Mouse (Mus musculus): ENCODE measurements around the gene Adgre1. TPM values are rescaled to one million over a fixed set of nuclear protein-coding genes. Genes with fewer than 3 reads are reported as not detected.
"Not testable (repeated sequence)": the region's sequence is repeated elsewhere in the genome, so short reads cannot be mapped to it uniquely, and the experiment has no call there.

Gene Adgre1
- total and polyA plus RNA-seq, 2 experiments from 2014 or later: 3.8 to 21.8 TPM

GRCm38 (mm10) chr17:57334001-57334760, 24.3 kb upstream of the Adgre1 start:
- Histone ChIP-seq H3K36me3 (ENCODE audit: insufficient read depth, low read length) (no peaks in the 10 kb centered on the region), H3K4me2 (ENCODE audit: low read depth, low read length, poor library complexity, severe bottlenecking) (0 out of 2 replicates have a peak overlapping the region, but pooled peaks have one; percentile 0), H3K4me1 (ENCODE audit: insufficient read depth, low read length) (no peaks in the 10 kb centered on the region), H3K9me3 (ENCODE audit: low read length) (no peaks in the 10 kb centered on the region), H3K4me3 (ENCODE audit: low read depth, low read length) (no peak overlapping the region), H3K27me3 (ENCODE audit: insufficient read depth, low read length) (no peaks in the 10 kb centered on the region; the same call in 1 of the 2 replicates), H3K27ac (ENCODE audit: low read depth, low read length) (no peak overlapping the region), H3K9ac (replicated peaks; ENCODE audit: low read length, poor library complexity, severe bottlenecking) (no peak overlapping the region)
- WGBS: 75% methylated on average over 9 of the region's 9 CpGs
- ATAC-seq (ENCODE audit: low FRiP score) (no peak), DNase-seq (ENCODE audit: low spot score) (no peak)
- no peak for TF ChIP-seq CTCF (IDR thresholded peaks at IDR 0.05)

- no peaks in the 10 kb centered on the region; the same call in 1 of the 2 replicates for H3K27me3 ChIP-seq (ENCODE audit: insufficient read depth, low read length)
- TF ChIP-seq CTCF (IDR thresholded peaks at IDR 0.05): peak; percentile 91
- DNase-seq (ENCODE audit: low spot score): peak; percentile 77
- WGBS: 7% methylated on average over 16 of the region's 16 CpGs
- no peaks in the 10 kb centered on the region for H3K4me1 ChIP-seq (ENCODE audit: insufficient read depth, low read length)
- H3K9me3 ChIP-seq (ENCODE audit: low read length): no peaks in the 10 kb centered on the region
- no peak overlapping the region for H3K27ac ChIP-seq (ENCODE audit: low read depth, low read length)
- 0 out of 2 replicates have a peak overlapping the region, but pooled peaks have one; percentile 0 for H3K4me2 ChIP-seq (ENCODE audit: low read depth, low read length, poor library complexity, severe bottlenecking)
- no peak overlapping the region for H3K9ac ChIP-seq (replicated peaks; ENCODE audit: low read length, poor library complexity, severe bottlenecking)
- no peak overlapping the region for H3K4me3 ChIP-seq (ENCODE audit: low read depth, low read length)
- H3K36me3 ChIP-seq (ENCODE audit: insufficient read depth, low read length): no peaks in the 10 kb centered on the region
- ATAC-seq (ENCODE audit: low FRiP score): 0 out of 2 replicates have a peak, but pooled peaks have one; percentile 4
These were observed 23.7 kb upstream of the Adgre1 start for GRCm38 (mm10) chr17:57334761-57335150.

GRCm38 (mm10) chr17:57335194-57335593, 23.3 kb upstream of the Adgre1 start:
- 73% methylated on average over 9 of the region's 9 CpGs for WGBS
- H3K9me3 ChIP-seq (ENCODE audit: low read length); ATAC-seq (ENCODE audit: low FRiP score): not testable (repeated sequence)

GRCm38 (mm10) chr17:57335673-57336303, 22.7 kb upstream of the Adgre1 start:
- Histone ChIP-seq H3K27me3 (ENCODE audit: insufficient read depth, low read length) (no peaks in the 10 kb centered on the region; the same call in 1 of the 2 replicates), H3K27ac (ENCODE audit: low read depth, low read length) (no peak overlapping the region), H3K9me3 (ENCODE audit: low read length) (no peaks in the 10 kb centered on the region), H3K36me3 (ENCODE audit: insufficient read depth, low read length) (no peaks in the 10 kb centered on the region), H3K9ac (replicated peaks; ENCODE audit: low read length, poor library complexity, severe bottlenecking) (no peak overlapping the region), H3K4me2 (ENCODE audit: low read depth, low read length, poor library complexity, severe bottlenecking) (peak overlapping the region; percentile 19; the same call in 1 of the 2 replicates), H3K4me1 (ENCODE audit: insufficient read depth, low read length) (no peaks in the 10 kb centered on the region), H3K4me3 (ENCODE audit: low read depth, low read length) (no peak overlapping the region)
- DNase-seq (ENCODE audit: low spot score) (peak; percentile 91), ATAC-seq (ENCODE audit: low FRiP score) (peak; percentile 84)
- 11% methylated on average over 11 of the region's 11 CpGs for WGBS
- peak; percentile 97 for TF ChIP-seq CTCF (IDR thresholded peaks at IDR 0.05)

More at GRCm38 (mm10) chr17:57335194-57335593, 23.3 kb upstream of the Adgre1 start:
- DNase-seq (ENCODE audit: low spot score); H3K9ac ChIP-seq (replicated peaks; ENCODE audit: low read length, poor library complexity, severe bottlenecking); H3K27ac ChIP-seq (ENCODE audit: low read depth, low read length); H3K4me3 ChIP-seq (ENCODE audit: low read depth, low read length); H3K4me2 ChIP-seq (ENCODE audit: low read depth, low read length, poor library complexity, severe bottlenecking); H3K27me3 ChIP-seq (ENCODE audit: insufficient read depth, low read length); H3K36me3 ChIP-seq (ENCODE audit: insufficient read depth, low read length); H3K4me1 ChIP-seq (ENCODE audit: insufficient read depth, low read length): not testable (repeated sequence)

- Histone ChIP-seq H3K9me3 (ENCODE audit: low read length) (no peaks in the 10 kb centered on the region), H3K4me1 (ENCODE audit: insufficient read depth, low read length) (no peaks in the 10 kb centered on the region), H3K27me3 (ENCODE audit: insufficient read depth, low read length) (no peaks in the 10 kb centered on the region; the same call in 1 of the 2 replicates), H3K4me2 (ENCODE audit: low read depth, low read length, poor library complexity, severe bottlenecking) (no peak overlapping the region), H3K36me3 (ENCODE audit: insufficient read depth, low read length) (no peaks in the 10 kb centered on the region), H3K9ac (replicated peaks; ENCODE audit: low read length, poor library complexity, severe bottlenecking) (no peak overlapping the region), H3K4me3 (ENCODE audit: low read depth, low read length) (no peak overlapping the region), H3K27ac (ENCODE audit: low read depth, low read length) (no peak overlapping the region)
- ATAC-seq (ENCODE audit: low FRiP score) (no peak), DNase-seq (ENCODE audit: low spot score) (no peak)
- no peak for TF ChIP-seq CTCF (IDR thresholded peaks at IDR 0.05)
- WGBS: 61% methylated on average over 10 of the region's 10 CpGs
These were observed 20.5 kb upstream of the Adgre1 start for GRCm38 (mm10) chr17:57337996-57338395.

- TF ChIP-seq CTCF (IDR thresholded peaks at IDR 0.05): no peak
- H3K9ac ChIP-seq (replicated peaks; ENCODE audit: low read length, poor library complexity, severe bottlenecking): no peak overlapping the region
- WGBS: 76% methylated on average over 9 of the region's 9 CpGs
- no peaks in the 10 kb centered on the region for H3K9me3 ChIP-seq (ENCODE audit: low read length)
- no peaks in the 10 kb centered on the region for H3K36me3 ChIP-seq (ENCODE audit: insufficient read depth, low read length)
- H3K4me2 ChIP-seq (ENCODE audit: low read depth, low read length, poor library complexity, severe bottlenecking): no peak overlapping the region
- H3K4me3 ChIP-seq (ENCODE audit: low read depth, low read length): no peak overlapping the region
- ATAC-seq (ENCODE audit: low FRiP score): no peak
- no peaks in the 10 kb centered on the region for H3K4me1 ChIP-seq (ENCODE audit: insufficient read depth, low read length)
- H3K27ac ChIP-seq (ENCODE audit: low read depth, low read length): no peak overlapping the region
- no peaks in the 10 kb centered on the region; the same call in 1 of the 2 replicates for H3K27me3 ChIP-seq (ENCODE audit: insufficient read depth, low read length)
- no peak for DNase-seq (ENCODE audit: low spot score)
These were observed 19.2 kb upstream of the Adgre1 start for GRCm38 (mm10) chr17:57339298-57339697.
